29 mouse cellular contexts compared by ENCODE assay signal in genomic region chr2:5797816-5798672, GRCm38 (mm10). TPM values are rescaled to one million over a fixed set of nuclear protein-coding genes. Genes with fewer than 3 reads are reported as not detected.
A peak's percentile ranks its signal among the peaks of the same experiment; 100 is the strongest.
DNase-seq lines count a peak whose midpoint lies in the region; ATAC-seq and TF ChIP-seq lines count a peak whose summit lies in the region.
"Had no signal": no experiment of that assay in that cellular context is flagged by ENCODE, and none has a peak within 500 bp of the region (broad histone marks: within the 10 kb centered on the region; RNA-seq: fewer than 3 reads in every experiment).

No protein-coding gene starts in this region.

- WGBS in cerebellum, adult 2 months, result 81% methylated on average over 11 of the region's 11 CpGs
- WGBS in liver, postnatal 0 days (ENCODE audit: insufficient replicate concordance), result 72% methylated on average over 11 of the region's 11 CpGs
- 86% methylated on average over 11 of the region's 11 CpGs for WGBS in liver, embryonic 11.5 days

- peaks cover 59% of the 10 kb centered on the region for H3K36me3 ChIP-seq in liver, postnatal 0 days (replicated peaks; ENCODE audit: insufficient read depth, low read length)
- peaks cover 49% of the 10 kb centered on the region for H3K36me3 ChIP-seq in liver, embryonic 11.5 days (ENCODE audit: control insufficient read depth, insufficient read depth, low read length)

- DNase-seq in cerebellum, adult 2 months, result no peak
- DNase-seq in cerebellum, adult 9-11 months, result no peak
- no peak for DNase-seq in liver, postnatal 0 days
- no peak for DNase-seq in liver, embryonic 11.5 days (ENCODE audit: low spot score)
- DNase-seq in ZHBTc4 (ENCODE audit: low read depth, low spot score), result peak; percentile 54
- DNase-seq in lung, postnatal 25 days (ENCODE audit: low spot score), result peak; percentile 3
- DNase-seq in spleen, postnatal 36 days (ENCODE audit: low spot score in 2 of 2), result no peak
- DNase-seq: adrenal gland, postnatal 14 days; cerebellum, adult 11-12 months; cerebellum, postnatal 14 days; forebrain, postnatal 0 days; gastrocnemius, postnatal 10 days; heart, postnatal 4 days; kidney, adult 11 months; kidney, postnatal 14 days; retina, postnatal 1 day; right cerebral cortex, postnatal 14 days; thymus, postnatal 14 days had no signal

- TF ChIP-seq POLR2A in cerebellum, adult 2 months (IDR thresholded peaks at IDR 0.05; ENCODE audit: borderline replicate concordance, insufficient read depth, low read length), result no peak

- H3K4me2 ChIP-seq in liver, postnatal 0 days (ENCODE audit: low read depth, low read length), result no peak overlapping the region
- no peak overlapping the region for H3K4me2 ChIP-seq in liver, embryonic 11.5 days
- H3K4me2 ChIP-seq: forebrain, embryonic 12.5 days; hindbrain, embryonic 13.5 days; limb, embryonic 12.5 days; midbrain, embryonic 15.5 days; neural tube, embryonic 15.5 days; stomach, embryonic 15.5 days had no signal

- TF ChIP-seq EP300 in liver, postnatal 0 days (IDR thresholded peaks at IDR 0.05; ENCODE audit: low read depth), result 0 out of 2 replicates have a peak, but pooled peaks have one; percentile 14

- H3K4me1 ChIP-seq in cerebellum, adult 2 months (ENCODE audit: control insufficient read depth, insufficient read depth, low read length), result no peaks in the 10 kb centered on the region
- peaks cover 6% of the 10 kb centered on the region for H3K4me1 ChIP-seq in liver, postnatal 0 days (ENCODE audit: insufficient read depth)
- H3K4me1 ChIP-seq in liver, embryonic 11.5 days (replicated peaks; ENCODE audit: control insufficient read depth, insufficient read depth, low read length), result peaks cover 11% of the 10 kb centered on the region
- H3K4me1 ChIP-seq: forebrain, embryonic 12.5 days; hindbrain, embryonic 13.5 days; limb, embryonic 12.5 days; midbrain, embryonic 10.5 days; midbrain, embryonic 15.5 days; neural tube, embryonic 15.5 days; stomach, embryonic 15.5 days had no signal

- H3K9me3 ChIP-seq in liver, postnatal 0 days (ENCODE audit: low read length), result peaks cover 5% of the 10 kb centered on the region; the same call in 1 of the 2 replicates
- no peaks in the 10 kb centered on the region for H3K9me3 ChIP-seq in liver, embryonic 11.5 days (ENCODE audit: control insufficient read depth, low read length)
- H3K9me3 ChIP-seq: forebrain, embryonic 12.5 days; hindbrain, embryonic 13.5 days; limb, embryonic 12.5 days; midbrain, embryonic 15.5 days; neural tube, embryonic 15.5 days; stomach, embryonic 15.5 days had no signal

- no peak overlapping the region for H3K4me3 ChIP-seq in cerebellum, adult 2 months (replicated peaks; ENCODE audit: insufficient read depth, low read depth, low read length)
- H3K4me3 ChIP-seq in liver, postnatal 0 days (ENCODE audit: low read depth, low read length), result no peak overlapping the region
- no peak overlapping the region for H3K4me3 ChIP-seq in liver, embryonic 11.5 days (ENCODE audit: low read depth, low read length)
- H3K4me3 ChIP-seq: erythroblast, embryonic 14.5 days; forebrain, embryonic 12.5 days; hindbrain, embryonic 13.5 days; left cerebral cortex, adult 2 months; limb, embryonic 12.5 days; midbrain, embryonic 10.5 days; midbrain, embryonic 15.5 days; neural tube, embryonic 15.5 days; stomach, embryonic 15.5 days had no signal

- TF ChIP-seq CTCF in cerebellum, adult 2 months (IDR thresholded peaks at IDR 0.05; ENCODE audit: borderline replicate concordance, insufficient read depth, low read depth, low read length), result 0 out of 2 replicates have a peak, but pooled peaks have one; percentile 5
- TF ChIP-seq CTCF in liver, postnatal 0 days (IDR thresholded peaks at IDR 0.05; ENCODE audit: low read depth), result no peak

- no peaks in the 10 kb centered on the region for H3K27me3 ChIP-seq in cerebellum, adult 2 months (ENCODE audit: control insufficient read depth, insufficient read depth, low read length)
- H3K27me3 ChIP-seq in liver, postnatal 0 days (ENCODE audit: insufficient read depth, low read length), result no peaks in the 10 kb centered on the region
- H3K27me3 ChIP-seq in liver, embryonic 11.5 days (replicated peaks; ENCODE audit: control insufficient read depth, insufficient read depth, low read length), result no peaks in the 10 kb centered on the region
- H3K27me3 ChIP-seq: CH12.LX; forebrain, embryonic 12.5 days; hindbrain, embryonic 13.5 days; limb, embryonic 12.5 days; midbrain, embryonic 15.5 days; neural tube, embryonic 15.5 days; stomach, embryonic 15.5 days had no signal

- no peak overlapping the region for H3K9ac ChIP-seq in liver, postnatal 0 days (replicated peaks)
- H3K9ac ChIP-seq in liver, embryonic 11.5 days (ENCODE audit: low read depth, low read length), result no peak overlapping the region
- H3K9ac ChIP-seq: forebrain, embryonic 12.5 days; forebrain, postnatal 0 days; hindbrain, embryonic 13.5 days; limb, embryonic 12.5 days; liver, embryonic 14.5 days; midbrain, embryonic 15.5 days; neural tube, embryonic 15.5 days; stomach, embryonic 15.5 days had no signal

- peak; percentile 66 for ATAC-seq in liver, postnatal 0 days
- ATAC-seq in liver, embryonic 11.5 days (replicated peaks; ENCODE audit: low FRiP score), result no peak
- ATAC-seq: forebrain, postnatal 0 days; midbrain, embryonic 15.5 days had no signal

- H3K27ac ChIP-seq in cerebellum, adult 2 months (ENCODE audit: insufficient read depth, low read length), result no peak overlapping the region
- 0 out of 2 replicates have a peak overlapping the region, but pooled peaks have one; percentile 7 for H3K27ac ChIP-seq in liver, postnatal 0 days (ENCODE audit: low read depth)
- no peak overlapping the region for H3K27ac ChIP-seq in liver, embryonic 11.5 days (ENCODE audit: low read depth, low read length)
- H3K27ac ChIP-seq: forebrain, embryonic 12.5 days; hindbrain, embryonic 13.5 days; left cerebral cortex, adult 2 months; limb, embryonic 12.5 days; liver, embryonic 14.5 days; midbrain, embryonic 10.5 days; midbrain, embryonic 15.5 days; neural tube, embryonic 15.5 days; stomach, embryonic 15.5 days had no signal

RNA-seq across cellular contexts. Expression of gene Nudt5, which starts 46.8 kb away (rescaled TPM):
- polyA plus RNA-seq in cerebellum, adult 2 months (2012; rRNA removed), result 15.2 and 15.7 TPM in 2 replicates
- 23.8 and 25.7 TPM in 2 replicates for polyA plus RNA-seq in liver, postnatal 0 days (2015; fragmentation: Nextera tagmentation; extraction: Ambion mirVana)
- polyA plus RNA-seq in liver, embryonic 11.5 days (2014; fragmentation: Nextera tagmentation; extraction: Ambion mirVana), result 120 and 123 TPM in 2 replicates

RNA-seq across cellular contexts. Expression of gene Cdc123, which starts 46.9 kb away (rescaled TPM):
- polyA plus RNA-seq in cerebellum, adult 2 months (2012; rRNA removed), result 136 and 142 TPM in 2 replicates
- 122 and 136 TPM in 2 replicates for polyA plus RNA-seq in liver, postnatal 0 days (2015; fragmentation: Nextera tagmentation; extraction: Ambion mirVana)
- 278 and 298 TPM in 2 replicates for polyA plus RNA-seq in liver, embryonic 11.5 days (2014; fragmentation: Nextera tagmentation; extraction: Ambion mirVana)

Comparison
In these comparisons a context has a peak if more than half of its experiments do, and no peak if none do; other contexts are left out.
1. DNase-seq: peak in ZHBTc4 (single experiment) and lung, postnatal 25 days (single experiment); none in cerebellum, adult 2 months (0 of 2), cerebellum, adult 9-11 months (single experiment), liver, postnatal 0 days (single experiment), liver, embryonic 11.5 days (single experiment) and spleen, postnatal 36 days (0 of 2).